Mouse (Mus musculus) brain, embryonic 14.5 days (tissue): Measurements from ENCODE around the gene Pheta1.

Experiments used
- CTCF ChIP-seq: fragments of 200-500 bp; IDR thresholded peaks from 2 replicates; pipeline ENCODE4 v1.5.1; 2012; ENCODE audit warnings: inconsistent platforms, mild to moderate bottlenecking, moderate library complexity, borderline replicate concordance; ENCODE audit not compliant: insufficient read depth, insufficient read length; ENCODE audit errors: extremely low read depth
- POLR2A ChIP-seq: fragments of 200-500 bp; IDR thresholded peaks from 2 replicates; pipeline ENCODE4 v1.6.1; 2012; ENCODE audit warnings: mild to moderate bottlenecking, inconsistent platforms, borderline replicate concordance; ENCODE audit not compliant: poor library complexity, insufficient read depth, insufficient read length, severe bottlenecking; ENCODE audit errors: extremely low read depth

DNA sequence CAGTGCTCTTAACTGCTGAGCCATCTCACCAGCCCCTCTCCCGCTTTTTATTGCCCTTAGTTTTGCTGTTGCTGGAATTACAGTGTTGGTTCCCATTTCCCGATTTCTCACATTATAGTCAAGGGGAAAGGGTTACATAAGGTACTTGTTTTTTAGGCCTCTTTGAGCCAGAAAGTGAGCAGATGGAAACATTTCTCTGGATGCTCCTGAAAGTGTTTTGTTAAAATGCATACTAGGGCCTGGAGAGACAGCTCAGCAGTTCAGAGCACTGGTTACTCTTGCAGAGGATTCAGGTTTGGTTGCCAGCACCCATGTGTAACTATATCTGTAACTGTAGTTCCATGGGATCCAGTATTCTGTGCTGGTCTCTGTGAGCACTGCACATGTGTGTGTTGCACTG is 40.6 kb upstream of the Pheta1 start:
- no peak for TF ChIP-seq CTCF
- TF ChIP-seq POLR2A = no peak
